Mouse (Mus musculus) lung, adult 2 months (tissue): ENCODE results near the gene Sh2d5.

Source experiments
- CTCF ChIP-seq: fragments of 200-500 bp; IDR thresholded peaks from 2 replicates; pipeline ENCODE4 v1.5.1; 2011; ENCODE audit warnings: mild to moderate bottlenecking, low read length, control low read depth; ENCODE audit not compliant: insufficient read depth
- POLR2A ChIP-seq: fragments of 200-500 bp; IDR thresholded peaks from 2 replicates; pipeline ENCODE4 v1.6.1; 2011; ENCODE audit warnings: low read depth, mild to moderate bottlenecking, control low read depth, low read length, borderline replicate concordance; ENCODE audit errors: extremely low read depth

DNA sequence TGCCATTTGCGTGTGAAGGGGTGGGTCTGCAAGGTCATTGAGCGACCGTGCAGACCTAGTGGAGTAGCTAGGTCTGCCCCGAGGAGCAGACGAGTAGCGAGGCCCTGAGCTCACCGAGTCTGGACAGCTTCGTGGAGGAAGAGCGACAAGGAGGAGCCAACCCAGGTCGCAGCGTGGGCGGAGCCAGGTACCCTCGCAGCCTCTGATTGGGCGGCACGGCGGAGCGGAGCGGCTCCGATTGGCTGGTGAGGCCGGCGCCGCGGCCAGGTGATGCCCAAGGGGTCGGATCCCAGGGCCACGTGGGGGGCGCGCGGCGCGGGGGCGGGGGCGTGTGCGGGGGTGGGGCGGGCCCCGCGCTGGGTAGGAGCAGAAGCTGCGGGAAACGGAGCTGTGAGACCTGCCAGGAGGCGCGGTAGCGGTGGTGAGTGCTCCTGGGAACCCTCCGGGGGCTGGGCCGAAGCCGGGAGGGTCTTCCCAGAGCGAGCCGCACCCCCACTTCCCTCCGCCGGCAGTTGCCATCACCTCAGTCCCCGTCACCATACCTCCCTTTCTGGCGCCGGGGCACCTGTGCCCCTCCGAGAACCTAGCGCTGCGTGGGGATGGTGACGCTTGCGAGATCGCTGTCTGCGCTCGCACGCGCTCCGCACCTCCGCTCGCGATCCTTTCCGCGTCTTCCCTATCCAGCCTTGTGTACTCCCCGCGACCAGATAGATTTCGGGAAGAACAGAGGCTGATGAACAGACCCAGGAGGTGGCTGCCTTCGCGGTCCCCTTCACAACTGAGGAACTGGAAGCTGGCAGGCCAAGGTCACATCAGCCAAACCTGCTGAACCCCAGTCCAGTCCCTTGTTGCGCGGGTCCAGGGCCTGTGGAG, at the start of gene Sh2d5, which contains the start of gene Kif17:
- TF ChIP-seq POLR2A, result no peak
- no peak for TF ChIP-seq CTCF
